Mouse (Mus musculus): ENCODE results near the gene Gmip.

The Gmip gene

DNA sequence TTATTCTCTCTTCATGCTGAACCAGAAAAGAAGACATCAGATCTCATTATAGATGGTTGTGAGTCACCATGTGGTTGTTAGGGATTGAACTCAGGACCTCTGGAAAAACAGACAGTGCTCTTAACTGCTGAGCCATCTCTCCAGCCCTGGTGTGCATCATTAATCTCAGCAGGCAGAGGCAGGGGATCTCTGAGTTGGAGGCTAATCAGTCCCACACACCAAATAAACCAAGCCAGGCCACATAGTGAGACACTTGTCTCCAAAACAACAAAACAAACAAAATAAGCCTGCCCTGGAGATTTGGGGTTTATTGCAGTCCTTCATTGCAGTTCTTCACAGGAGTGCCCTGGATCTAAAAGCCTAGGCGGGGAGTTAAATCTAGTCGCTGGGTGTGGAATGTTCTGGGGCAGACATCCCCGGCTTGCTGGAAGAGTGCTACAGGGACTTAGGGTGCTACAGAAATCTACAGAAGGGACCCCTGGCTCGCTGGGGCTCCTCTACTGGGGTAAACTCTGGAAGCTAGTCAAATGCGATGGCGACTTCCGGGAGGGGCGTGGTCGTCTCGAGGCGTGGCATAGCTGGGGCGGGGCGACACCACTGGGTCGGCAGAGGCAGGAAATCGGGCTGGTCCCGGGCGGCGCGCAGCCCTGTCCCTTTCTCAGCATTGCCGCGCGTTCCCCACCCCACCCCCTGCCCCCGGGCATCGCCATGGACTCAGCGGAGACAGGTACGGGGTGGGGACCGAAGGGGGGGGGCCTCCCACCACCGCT is at the start of gene Gmip:
Gene Gmip (plus strand): TSS at position 586 of the 770 bp plus-strand sequence.
- peak; percentile 48 for DNase-seq (ENCODE audit: low read depth, low spot score)

DNA sequence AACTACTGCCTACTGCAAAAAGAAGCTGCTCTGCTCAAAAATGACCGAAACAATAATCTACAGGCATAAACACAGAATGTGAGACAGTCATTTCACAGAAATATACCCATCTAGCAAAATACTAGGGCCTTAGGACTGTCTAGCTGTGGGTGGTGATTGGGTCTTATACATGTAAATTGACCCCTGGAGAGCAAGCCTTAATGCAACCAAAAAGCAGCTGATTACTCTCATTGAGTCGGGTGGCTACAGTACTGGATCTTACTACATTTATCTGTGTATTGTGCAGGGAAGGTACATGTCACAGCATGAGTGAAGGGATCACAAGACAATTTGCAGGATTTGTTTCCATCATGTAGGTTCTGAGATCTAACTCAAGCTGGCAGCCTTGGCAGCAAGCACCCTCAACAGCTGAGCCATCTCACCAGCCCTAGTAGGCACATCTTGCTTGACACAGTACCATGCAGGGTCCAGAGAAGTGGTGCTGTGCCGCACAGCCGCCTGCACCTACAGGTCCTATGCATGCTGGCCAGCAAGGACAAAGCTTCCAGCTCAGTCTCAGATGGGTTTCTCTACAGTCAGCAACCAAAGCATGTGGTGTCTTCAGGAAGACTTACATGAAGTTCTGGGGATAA is 46.5 kb upstream of the Gmip start:
- no peak for DNase-seq (ENCODE audit: low read depth, low spot score)

DNA sequence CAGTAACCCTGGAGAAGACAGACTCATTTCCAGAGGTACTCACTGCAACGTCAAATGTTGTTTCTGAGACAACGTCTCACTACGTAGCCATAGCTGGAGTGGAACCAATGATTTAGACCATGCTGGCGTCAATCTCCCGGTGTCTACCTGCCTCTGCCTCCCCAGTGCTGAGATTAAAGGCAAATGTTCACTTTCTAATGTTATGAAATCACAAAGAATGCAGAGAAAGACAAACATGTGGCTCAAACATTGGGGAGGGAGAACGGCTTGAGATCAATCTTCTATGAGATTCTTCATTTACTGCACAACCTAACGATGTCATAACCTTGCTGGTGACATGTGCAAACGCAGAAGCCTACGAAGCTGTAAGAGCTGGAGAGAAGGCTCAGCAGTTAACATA is 37.3 kb upstream of the Gmip start:
- no peak for DNase-seq (ENCODE audit: low read depth, low spot score)

DNA sequence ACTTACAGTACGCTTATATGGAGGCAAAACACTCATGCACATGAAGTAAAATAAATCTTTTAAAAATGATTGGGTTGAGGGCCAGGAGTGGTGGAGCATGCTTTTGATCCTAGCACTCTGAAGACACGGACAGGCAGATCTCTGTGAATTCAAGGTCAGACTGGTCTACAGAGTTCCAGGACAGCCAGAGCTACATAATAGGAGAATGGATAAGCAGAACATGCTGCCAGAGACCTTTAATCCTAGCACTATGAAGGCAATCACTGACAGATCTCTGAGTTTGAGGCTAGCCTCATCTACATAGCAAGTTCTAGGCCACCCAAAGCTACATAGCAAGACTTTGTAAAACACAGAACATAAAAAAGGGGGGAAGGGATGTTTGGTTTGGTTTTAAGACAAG is 36.4 kb upstream of the Gmip start:
- no peak for DNase-seq (ENCODE audit: low read depth, low spot score)

DNA sequence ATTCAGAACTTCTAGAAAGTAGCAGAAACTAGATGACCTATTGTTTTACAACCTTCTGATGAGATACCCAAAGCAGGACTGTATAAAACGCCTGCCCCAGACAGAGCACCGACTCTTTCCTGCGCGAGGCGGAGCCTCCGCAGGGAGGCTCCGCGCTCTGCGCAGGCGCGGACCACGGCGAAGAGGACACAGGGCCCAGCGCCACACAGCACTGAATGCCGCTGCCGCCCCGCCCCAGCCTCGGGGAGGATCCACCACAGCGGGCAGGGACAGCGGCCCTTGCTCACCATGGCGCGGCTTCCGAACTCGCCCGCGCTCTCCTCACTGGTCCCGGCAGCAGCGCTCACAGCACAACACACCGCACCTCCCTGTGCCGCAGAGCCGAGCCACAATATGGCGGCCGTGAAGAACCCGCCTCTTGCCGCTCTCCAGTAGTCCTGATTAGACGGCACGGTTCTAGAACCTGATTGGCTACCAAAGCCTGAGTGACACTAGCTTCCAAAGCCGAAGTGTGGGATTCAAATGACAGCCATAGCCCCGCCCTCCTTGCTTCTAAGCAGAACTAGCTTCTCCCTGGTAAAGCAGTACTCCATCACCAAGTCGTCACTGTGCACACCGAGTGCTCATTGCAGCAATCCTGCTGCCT is 33.9 kb upstream of the Gmip start, which contains the start of gene Gm20422:
Gene Gm20422 (minus strand): TSS at position 384 of the 646 bp plus-strand sequence.
- peak; percentile 98 for DNase-seq (ENCODE audit: low read depth, low spot score)

DNA sequence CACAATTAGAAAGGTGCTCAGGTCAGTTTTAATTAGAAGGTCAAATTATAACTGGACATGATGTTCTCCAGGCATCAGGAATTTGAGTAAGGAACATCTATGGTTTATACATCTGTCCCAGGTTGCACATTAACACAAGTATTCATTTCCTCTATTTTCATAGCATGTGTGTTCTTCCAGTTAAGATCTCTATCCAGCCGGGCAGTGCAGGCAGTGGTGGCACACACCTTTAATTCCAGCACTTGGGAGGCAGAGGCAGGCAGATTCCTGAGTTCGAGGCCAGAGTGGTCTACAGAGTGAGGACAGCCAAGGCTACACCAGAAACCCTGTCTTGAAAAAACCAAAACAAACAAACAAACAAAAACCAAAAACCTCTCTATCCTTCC is 33.3 kb upstream of the Gmip start:
- DNase-seq (ENCODE audit: low read depth, low spot score): no peak

DNA sequence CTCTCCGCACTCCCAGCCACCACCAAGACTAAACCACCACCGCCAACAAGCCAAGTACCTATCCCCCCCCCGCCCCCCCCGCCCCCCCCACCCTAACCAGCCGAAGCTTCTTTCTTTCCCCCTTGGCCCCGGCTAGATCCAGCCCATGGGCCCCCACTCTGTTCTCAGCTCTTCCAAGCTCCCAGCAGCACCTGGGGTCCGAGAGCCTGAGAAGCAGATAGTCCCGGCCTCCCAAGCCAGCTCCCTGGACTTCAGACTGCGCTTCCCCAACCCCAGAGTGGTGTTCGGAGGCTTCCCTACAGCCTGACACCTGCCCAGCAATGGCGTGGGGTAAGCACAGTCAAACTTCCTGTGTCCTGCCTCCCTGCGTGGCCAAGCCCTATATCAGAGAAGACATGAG is 31.4 kb upstream of the Gmip start:
- no peak for DNase-seq (ENCODE audit: low read depth, low spot score)

DNA sequence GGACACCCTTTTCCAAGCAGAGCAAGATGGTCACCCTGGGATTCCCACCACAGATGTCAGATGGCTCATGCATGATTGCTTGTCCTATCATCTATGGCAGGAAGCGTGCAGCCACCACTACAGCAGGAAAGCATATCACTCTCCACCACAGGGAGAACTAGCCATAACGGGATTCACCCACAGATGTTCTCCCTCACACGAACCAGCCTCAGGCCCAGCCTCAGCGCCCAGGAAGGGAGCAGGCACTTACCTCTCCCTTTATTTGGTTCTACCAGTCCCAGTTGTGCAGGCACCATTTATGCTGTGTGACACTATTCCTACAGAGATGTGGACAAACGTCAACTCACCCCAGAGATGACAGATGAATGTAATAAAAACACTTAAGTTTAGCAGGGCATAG is 19.4 kb upstream of the Gmip start:
- DNase-seq (ENCODE audit: low read depth, low spot score): no peak

DNA sequence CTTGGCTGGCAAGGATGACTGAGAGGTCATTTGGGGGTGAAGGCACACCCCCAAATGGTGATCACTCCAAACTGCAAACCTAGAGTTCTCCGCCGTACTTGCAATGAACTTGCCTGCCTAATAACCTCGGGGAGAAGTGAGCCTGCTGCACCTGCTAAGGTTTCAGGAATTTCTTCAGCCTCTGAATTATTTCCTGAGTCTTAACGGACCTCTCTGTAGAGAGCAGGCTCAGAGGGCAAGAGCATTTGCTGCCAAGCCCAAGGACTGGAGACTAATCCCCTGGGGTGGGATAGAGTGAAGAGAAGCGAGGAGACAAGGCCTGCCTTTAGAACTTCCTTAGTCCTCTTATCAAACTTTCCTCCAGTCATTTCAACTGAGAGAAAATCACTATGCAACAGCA is 18.7 kb upstream of the Gmip start:
- no peak for DNase-seq (ENCODE audit: low read depth, low spot score)

DNA sequence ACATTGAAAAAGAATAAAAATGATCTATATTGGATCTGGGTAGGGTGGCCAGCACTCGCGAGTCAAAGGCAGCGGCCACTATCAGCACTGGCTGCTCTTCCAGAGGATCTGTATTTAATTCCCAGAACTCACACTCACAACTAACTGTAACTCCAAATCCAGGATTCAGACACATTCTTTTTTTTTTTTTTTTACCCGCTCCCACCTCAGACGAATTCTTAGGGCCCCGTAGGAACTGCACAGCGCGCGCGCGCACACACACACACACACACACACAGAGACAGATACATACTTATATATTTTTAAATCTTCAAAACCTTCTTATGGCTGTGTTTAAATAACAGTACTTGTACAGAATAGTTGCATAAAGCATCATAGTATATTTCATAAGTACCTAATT is 18.1 kb upstream of the Gmip start:
- no peak for DNase-seq (ENCODE audit: low read depth, low spot score)

DNA sequence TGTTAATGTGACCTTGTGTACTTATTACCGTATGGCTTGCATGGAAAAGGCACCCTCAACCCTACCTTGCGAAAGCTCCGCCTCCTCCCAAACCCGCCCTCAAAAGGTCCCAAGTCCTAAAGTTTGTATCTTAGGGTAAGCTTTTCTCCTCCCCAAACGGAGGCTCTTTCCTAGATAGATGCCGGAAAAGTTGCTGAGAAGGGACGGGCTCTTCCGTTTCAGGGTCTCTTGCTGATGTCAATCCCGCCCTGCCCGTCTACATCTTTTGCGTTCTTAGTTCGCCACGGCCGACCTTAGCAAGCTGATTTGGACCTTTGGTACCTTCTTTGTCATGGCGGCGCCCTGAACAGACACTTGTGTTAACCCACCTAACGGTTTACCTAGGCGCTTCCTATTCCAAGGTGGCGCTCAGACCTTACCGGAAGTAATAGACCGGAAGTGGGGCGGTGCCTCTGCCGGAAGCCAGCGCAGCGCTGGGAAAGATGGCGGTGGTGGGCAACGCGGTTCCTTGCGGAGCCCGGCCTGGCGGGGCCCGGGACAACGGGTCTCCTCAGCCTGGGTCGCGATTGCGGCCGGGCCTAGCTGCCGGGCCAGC is 17.6 kb upstream of the Gmip start, which contains the start of the genes Atp13a1 and Zfp866:
Gene Atp13a1 (plus strand): TSS at position 391 of the 595 bp plus-strand sequence.
Gene Zfp866 (minus strand): TSS at position 406 of the 595 bp plus-strand sequence.
- peak; percentile 71 for DNase-seq (ENCODE audit: low read depth, low spot score)

DNA sequence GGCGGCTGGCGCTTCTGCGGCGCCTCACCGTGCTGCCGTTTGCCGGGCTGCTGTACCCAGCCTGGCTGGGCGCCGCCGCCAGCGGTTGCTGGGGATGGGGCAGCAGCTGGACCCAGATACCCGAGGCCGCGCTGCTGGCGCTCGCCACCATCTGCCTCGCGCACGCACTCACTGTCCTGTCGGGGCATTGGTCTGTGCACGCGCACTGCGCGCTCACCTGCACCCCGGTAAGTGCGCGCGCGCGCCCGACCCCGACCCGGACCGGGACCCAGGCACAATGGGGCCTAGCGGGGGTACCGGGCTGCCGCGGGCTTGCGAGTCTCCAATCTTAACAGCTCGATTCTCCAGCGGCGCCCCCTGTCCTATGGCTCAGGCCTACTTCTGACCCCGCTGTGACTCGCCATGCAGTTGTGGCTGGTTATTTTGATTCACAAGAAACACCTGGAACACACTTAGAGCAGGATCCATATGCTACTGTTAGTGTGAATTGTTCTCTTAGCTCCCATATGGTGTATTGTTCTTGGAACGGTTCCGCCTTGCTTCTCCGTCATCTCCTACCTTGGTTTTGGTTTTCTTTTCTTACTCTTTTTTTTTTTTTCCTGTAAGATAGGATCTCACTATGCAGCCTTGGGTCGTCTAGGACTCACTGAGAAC is 16.9 kb upstream of the Gmip start:
- no peak for DNase-seq (ENCODE audit: low read depth, low spot score)

DNA sequence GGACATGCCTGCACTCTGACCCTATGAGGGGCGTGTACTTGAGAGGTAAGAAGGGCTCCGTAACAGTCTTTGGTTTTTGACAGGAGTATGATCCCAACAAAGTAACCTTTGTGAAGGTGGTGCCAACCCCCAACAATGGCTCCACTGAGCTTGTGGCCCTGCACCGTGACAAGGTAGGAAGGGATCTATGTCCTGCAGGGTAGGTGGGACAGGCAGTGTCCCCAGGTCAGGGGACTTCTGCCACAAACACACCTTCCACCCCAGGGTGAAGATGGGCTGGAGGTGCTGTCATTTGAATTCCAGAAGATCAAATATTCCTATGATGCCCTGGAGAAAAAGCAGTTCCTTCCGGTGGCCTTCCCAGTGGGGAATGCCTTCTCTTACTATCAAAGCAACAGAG is 14.8 kb upstream of the Gmip start:
- DNase-seq (ENCODE audit: low read depth, low spot score): no peak

DNA sequence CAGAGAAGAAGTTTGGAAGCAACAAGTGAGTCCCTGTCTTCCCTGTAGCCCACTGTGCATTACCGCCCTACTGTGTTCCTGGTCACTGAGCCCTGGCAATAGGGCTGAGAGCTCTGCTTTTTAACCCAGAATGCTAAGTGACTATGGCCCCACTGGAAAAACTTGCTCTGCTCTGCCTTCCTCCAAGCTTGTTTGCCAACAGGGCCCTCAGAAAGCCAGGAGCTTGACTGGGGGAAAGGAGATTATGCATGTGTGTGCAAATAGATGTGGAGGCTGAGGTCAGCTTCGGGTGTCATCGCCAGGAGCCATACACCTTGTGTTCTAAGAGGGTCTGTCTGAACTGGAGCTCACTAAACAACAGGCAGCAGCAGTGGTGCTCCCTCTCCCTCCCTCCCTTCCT is 14.4 kb upstream of the Gmip start:
- no peak for DNase-seq (ENCODE audit: low read depth, low spot score)

DNA sequence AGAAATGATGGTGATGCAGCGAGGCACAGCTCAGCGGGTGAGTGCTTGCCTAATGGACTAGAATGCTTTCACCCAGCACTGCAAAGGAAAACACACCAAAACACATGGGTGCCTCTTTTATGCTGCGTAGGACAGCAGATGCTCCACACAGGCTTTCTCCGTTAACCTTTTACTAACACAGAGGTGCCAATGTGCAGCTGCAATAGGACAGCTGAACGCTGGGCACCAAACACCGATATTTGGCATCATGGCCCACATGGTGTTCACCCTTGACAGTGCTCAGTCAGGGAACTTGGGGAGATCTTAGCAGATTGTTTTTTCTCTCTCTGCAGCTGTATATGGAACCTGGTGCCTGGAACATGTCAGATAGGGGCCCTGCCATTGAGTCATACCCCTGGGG is 13.6 kb upstream of the Gmip start:
- no peak for DNase-seq (ENCODE audit: low read depth, low spot score)

DNA sequence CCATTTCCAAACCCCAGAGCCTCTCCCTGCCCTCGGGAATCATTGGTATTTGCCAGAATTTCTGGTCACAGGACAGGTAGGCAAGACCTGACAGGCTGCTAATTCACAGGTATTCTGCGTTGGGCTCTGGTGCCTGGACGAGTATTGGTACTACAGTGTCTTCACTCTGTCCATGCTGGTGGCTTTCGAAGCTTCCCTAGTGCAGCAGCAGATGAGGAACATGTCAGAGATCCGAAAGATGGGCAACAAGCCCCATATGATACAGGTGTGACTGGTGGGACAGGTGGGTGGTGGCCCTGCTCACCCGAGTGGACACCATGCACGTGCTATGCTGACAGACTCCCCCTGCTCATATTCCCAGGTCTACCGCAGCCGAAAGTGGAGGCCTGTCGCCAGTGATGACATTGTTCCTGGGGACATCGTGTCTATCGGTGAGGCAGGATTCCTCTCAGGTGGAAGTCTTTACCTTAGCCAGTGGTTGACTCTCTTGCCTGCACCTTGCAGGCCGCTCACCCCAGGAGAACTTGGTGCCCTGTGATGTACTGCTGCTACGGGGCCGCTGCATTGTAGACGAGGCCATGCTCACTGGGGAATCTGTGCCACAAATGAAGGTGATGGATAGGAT is 11.6 kb upstream of the Gmip start:
- DNase-seq (ENCODE audit: low read depth, low spot score): no peak

DNA sequence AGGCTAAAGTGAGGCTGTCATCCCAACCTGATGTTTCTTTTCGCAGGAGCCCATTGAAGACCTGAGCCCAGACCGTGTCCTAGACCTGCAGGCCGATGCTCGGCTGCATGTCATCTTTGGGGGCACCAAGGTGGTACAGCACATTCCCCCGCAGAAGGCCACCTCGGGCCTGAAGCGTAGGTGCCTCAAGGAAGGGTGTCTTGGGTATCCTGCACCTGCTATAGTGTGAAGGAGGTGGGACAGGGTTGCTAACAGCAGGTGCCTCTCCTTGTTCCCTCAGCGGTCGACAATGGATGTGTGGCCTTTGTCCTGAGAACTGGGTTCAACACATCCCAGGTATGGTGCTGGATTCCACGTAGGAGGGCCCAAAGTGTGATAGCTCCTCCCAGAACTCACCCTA is 10.8 kb upstream of the Gmip start:
- DNase-seq (ENCODE audit: low read depth, low spot score): no peak

DNA sequence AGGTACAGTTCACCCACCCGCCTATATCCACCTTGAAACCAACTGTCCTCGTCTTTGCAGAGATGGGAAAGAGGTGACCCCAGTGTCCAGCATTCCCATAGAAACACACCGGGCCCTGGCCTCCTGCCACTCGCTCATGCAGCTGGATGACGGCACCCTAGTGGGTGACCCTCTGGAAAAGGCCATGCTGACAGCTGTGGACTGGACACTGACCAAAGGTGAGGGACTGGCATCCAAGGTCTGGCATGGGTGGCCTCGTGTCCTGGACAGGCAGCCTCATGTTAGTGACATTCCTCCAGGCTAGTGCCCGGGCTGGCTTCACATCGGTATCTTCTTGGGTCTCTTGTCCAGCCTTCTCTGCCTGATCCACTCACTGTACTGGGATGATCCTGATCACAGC is 9.2 kb upstream of the Gmip start:
- no peak for DNase-seq (ENCODE audit: low read depth, low spot score)

DNA sequence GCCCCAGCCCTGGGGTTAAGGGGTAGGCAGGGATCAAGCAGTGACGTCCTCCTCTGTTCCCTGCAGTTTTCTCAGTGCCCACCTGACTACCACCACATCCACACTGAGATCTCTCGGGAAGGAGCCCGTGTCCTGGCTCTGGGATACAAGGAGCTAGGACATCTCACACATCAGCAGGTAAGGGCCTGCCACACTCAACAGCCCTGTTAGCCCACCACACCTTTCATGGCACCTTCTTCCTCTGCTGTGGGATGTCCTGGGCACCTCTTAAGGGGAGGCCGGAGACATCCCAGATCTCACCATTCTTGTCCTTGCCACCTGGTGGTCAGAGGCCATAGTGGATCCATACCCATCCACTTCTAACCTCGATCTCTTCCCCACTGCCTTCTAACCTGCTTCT is 8.5 kb upstream of the Gmip start:
- no peak for DNase-seq (ENCODE audit: low read depth, low spot score)

DNA sequence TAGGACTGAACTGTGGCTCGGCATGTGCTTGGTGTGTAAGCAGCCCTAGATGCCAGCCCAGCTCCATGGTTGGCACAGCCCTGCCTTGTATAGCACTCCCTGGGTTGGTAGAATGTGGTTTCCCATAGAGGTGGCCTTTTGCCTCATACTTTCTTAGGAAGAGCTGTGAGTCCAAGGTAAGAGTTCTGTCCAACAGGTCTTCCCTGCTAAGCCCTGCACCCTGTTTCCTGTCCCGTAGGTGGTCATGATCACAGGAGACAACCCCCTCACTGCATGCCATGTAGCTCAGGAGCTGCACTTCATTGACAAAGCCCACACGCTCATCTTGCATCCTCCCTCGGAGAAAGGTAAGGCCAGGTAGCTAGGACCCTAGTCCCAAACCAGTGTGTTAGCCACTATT is 6.7 kb upstream of the Gmip start:
- no peak for DNase-seq (ENCODE audit: low read depth, low spot score)

DNA sequence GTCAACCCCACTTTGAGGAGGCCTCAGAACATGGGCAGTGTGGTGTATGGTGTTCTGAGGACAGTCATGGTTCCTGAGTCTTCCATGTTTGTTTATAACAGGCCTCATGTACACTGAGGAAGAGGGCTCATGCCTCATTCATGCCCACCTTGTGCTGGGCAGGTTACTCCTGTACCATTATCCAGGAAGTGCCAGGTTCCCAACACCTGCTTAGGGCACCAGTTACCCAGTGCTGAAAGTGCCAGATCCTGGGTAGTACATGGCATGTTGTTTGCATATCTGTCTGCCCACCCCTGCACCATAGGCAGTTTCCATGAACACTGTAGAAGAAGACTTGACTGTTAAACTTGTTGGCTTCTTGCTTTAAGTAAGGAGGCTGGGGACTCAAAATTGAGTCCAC is 6.3 kb upstream of the Gmip start:
- DNase-seq (ENCODE audit: low read depth, low spot score): no peak
